Mouse (Mus musculus): ENCODE results near the gene Opa3. TPM values are rescaled to one million over a fixed set of nuclear protein-coding genes. Genes with fewer than 3 reads are reported as not detected.

The Opa3 gene
- 28.9 and 29.2 TPM in 2 replicates for polyA plus RNA-seq (2012; ENCODE audit: insufficient read depth, insufficient read length, missing spikeins)

GRCm38 (mm10) chr7:19227883-19228792 lies at the start of gene Opa3:
Opa3 (plus strand) TSS chr7:19228334.
- Histone ChIP-seq H3K4me3 (ENCODE audit: insufficient read depth, low read depth, low read length) (peak within 1 kb of the TSS; percentile 73), H3K27ac (replicated peaks; ENCODE audit: low read depth, low read length) (peak within 1 kb of the TSS; percentile 97), H3K4me1 (ENCODE audit: control insufficient read depth, insufficient read depth, insufficient read length, low read length) (peaks cover 7% of the 10 kb centered on the region)

- H3K27ac ChIP-seq (replicated peaks; ENCODE audit: low read depth, low read length): no peak overlapping the region
- H3K4me1 ChIP-seq (ENCODE audit: control insufficient read depth, insufficient read depth, insufficient read length, low read length): peaks cover 6% of the 10 kb centered on the region; the same call in 1 of the 2 replicates
- peak overlapping the region; percentile 22; the same call in 1 of the 2 replicates for H3K4me3 ChIP-seq (ENCODE audit: insufficient read depth, low read depth, low read length)
Observed at GRCm38 (mm10) chr7:19178443-19179092, 49.6 kb upstream of the Opa3 start.

- no peak overlapping the region for H3K4me3 ChIP-seq (ENCODE audit: insufficient read depth, low read depth, low read length)
- H3K27ac ChIP-seq (replicated peaks; ENCODE audit: low read depth, low read length): no peak overlapping the region
- H3K4me1 ChIP-seq (ENCODE audit: control insufficient read depth, insufficient read depth, insufficient read length, low read length): peaks cover 6% of the 10 kb centered on the region; the same call in 1 of the 2 replicates
Observed at GRCm38 (mm10) chr7:19179173-19179572, 49.0 kb upstream of the Opa3 start.

GRCm38 (mm10) chr7:19179936-19180335 lies 48.2 kb upstream of the Opa3 start:
- Histone ChIP-seq H3K4me3 (ENCODE audit: insufficient read depth, low read depth, low read length) (no peak overlapping the region), H3K27ac (replicated peaks; ENCODE audit: low read depth, low read length) (no peak overlapping the region), H3K4me1 (ENCODE audit: control insufficient read depth, insufficient read depth, insufficient read length, low read length) (peaks cover 6% of the 10 kb centered on the region; the same call in 1 of the 2 replicates)

- Histone ChIP-seq H3K27ac (replicated peaks; ENCODE audit: low read depth, low read length) (no peak overlapping the region), H3K4me3 (ENCODE audit: insufficient read depth, low read depth, low read length) (peak overlapping the region; percentile 58), H3K4me1 (ENCODE audit: control insufficient read depth, insufficient read depth, insufficient read length, low read length) (peaks cover 6% of the 10 kb centered on the region; the same call in 1 of the 2 replicates)
Observed at GRCm38 (mm10) chr7:19180862-19181429, 47.2 kb upstream of the Opa3 start.

- no peak overlapping the region for H3K27ac ChIP-seq (replicated peaks; ENCODE audit: low read depth, low read length)
- H3K4me3 ChIP-seq (ENCODE audit: insufficient read depth, low read depth, low read length): no peak overlapping the region
- peaks cover 5% of the 10 kb centered on the region; the same call in 1 of the 2 replicates for H3K4me1 ChIP-seq (ENCODE audit: control insufficient read depth, insufficient read depth, insufficient read length, low read length)
Observed at GRCm38 (mm10) chr7:19184250-19184649, 43.9 kb upstream of the Opa3 start.

- Histone ChIP-seq H3K4me3 (ENCODE audit: insufficient read depth, low read depth, low read length) (no peak overlapping the region), H3K27ac (replicated peaks; ENCODE audit: low read depth, low read length) (no peak overlapping the region), H3K4me1 (ENCODE audit: control insufficient read depth, insufficient read depth, insufficient read length, low read length) (peaks cover 2% of the 10 kb centered on the region; the same call in 1 of the 2 replicates)
Observed at GRCm38 (mm10) chr7:19184758-19185157, 43.4 kb upstream of the Opa3 start.

GRCm38 (mm10) chr7:19194676-19195075 lies 33.5 kb upstream of the Opa3 start:
- no peak overlapping the region for H3K4me3 ChIP-seq (ENCODE audit: insufficient read depth, low read depth, low read length)
- H3K27ac ChIP-seq (replicated peaks; ENCODE audit: low read depth, low read length): no peak overlapping the region
- no peaks in the 10 kb centered on the region for H3K4me1 ChIP-seq (ENCODE audit: control insufficient read depth, insufficient read depth, insufficient read length, low read length)

- H3K4me3 ChIP-seq (ENCODE audit: insufficient read depth, low read depth, low read length): no peak overlapping the region
- H3K4me1 ChIP-seq (ENCODE audit: control insufficient read depth, insufficient read depth, insufficient read length, low read length): no peaks in the 10 kb centered on the region
- no peak overlapping the region for H3K27ac ChIP-seq (replicated peaks; ENCODE audit: low read depth, low read length)
Observed at GRCm38 (mm10) chr7:19196676-19197075, 31.5 kb upstream of the Opa3 start.

- H3K4me1 ChIP-seq (ENCODE audit: control insufficient read depth, insufficient read depth, insufficient read length, low read length): no peaks in the 10 kb centered on the region
- no peak overlapping the region for H3K27ac ChIP-seq (replicated peaks; ENCODE audit: low read depth, low read length)
- no peak overlapping the region for H3K4me3 ChIP-seq (ENCODE audit: insufficient read depth, low read depth, low read length)
Observed at GRCm38 (mm10) chr7:19197985-19198384, 30.1 kb upstream of the Opa3 start.

- Histone ChIP-seq H3K4me3 (ENCODE audit: insufficient read depth, low read depth, low read length) (no peak overlapping the region), H3K27ac (replicated peaks; ENCODE audit: low read depth, low read length) (no peak overlapping the region), H3K4me1 (ENCODE audit: control insufficient read depth, insufficient read depth, insufficient read length, low read length) (no peaks in the 10 kb centered on the region)
Observed at GRCm38 (mm10) chr7:19201660-19202059, 26.5 kb upstream of the Opa3 start.

GRCm38 (mm10) chr7:19202065-19202850 lies 25.9 kb upstream of the Opa3 start:
- Histone ChIP-seq H3K27ac (replicated peaks; ENCODE audit: low read depth, low read length) (no peak overlapping the region), H3K4me3 (ENCODE audit: insufficient read depth, low read depth, low read length) (no peak overlapping the region), H3K4me1 (ENCODE audit: control insufficient read depth, insufficient read depth, insufficient read length, low read length) (no peaks in the 10 kb centered on the region)

- Histone ChIP-seq H3K4me1 (ENCODE audit: control insufficient read depth, insufficient read depth, insufficient read length, low read length) (no peaks in the 10 kb centered on the region), H3K4me3 (ENCODE audit: insufficient read depth, low read depth, low read length) (no peak overlapping the region), H3K27ac (replicated peaks; ENCODE audit: low read depth, low read length) (no peak overlapping the region)
Observed at GRCm38 (mm10) chr7:19208201-19208910, 19.8 kb upstream of the Opa3 start.

- no peak overlapping the region for H3K4me3 ChIP-seq (ENCODE audit: insufficient read depth, low read depth, low read length)
- no peaks in the 10 kb centered on the region for H3K4me1 ChIP-seq (ENCODE audit: control insufficient read depth, insufficient read depth, insufficient read length, low read length)
- no peak overlapping the region for H3K27ac ChIP-seq (replicated peaks; ENCODE audit: low read depth, low read length)
Observed at GRCm38 (mm10) chr7:19208944-19209472, 19.1 kb upstream of the Opa3 start.
